Mouse (Mus musculus) natural killer cell, adult 2 months (primary cell): Measurements from ENCODE around the gene Igtp.
"Not testable (repeated sequence)": the region's sequence is repeated elsewhere in the genome, so short reads cannot be mapped to it uniquely, and the experiment has no call there.

Experiments used
- DNase-seq, 2 experiments: peaks; one replicate each; pipeline ENCODE4 v3.0.0; 2022; ENCODE audit warnings: low spot score in 2 of 2

Igtp gene

GRCm38 (mm10) chr11:58213673-58214342, 14.5 kb downstream of the Igtp start:
- DNase-seq = no peak

GRCm38 (mm10) chr11:58214391-58215048, 15.2 kb downstream of the Igtp start:
- peak; percentile 80 to 86 for DNase-seq

- not testable (repeated sequence) for DNase-seq
Observed at GRCm38 (mm10) chr11:58215049-58215430, 15.7 kb downstream of the Igtp start.

- DNase-seq = no peak
Observed at GRCm38 (mm10) chr11:58215814-58216213, 16.5 kb downstream of the Igtp start.

- DNase-seq = no peak
Observed at GRCm38 (mm10) chr11:58216823-58217222, 17.5 kb downstream of the Igtp start.

- no peak for DNase-seq
Observed at GRCm38 (mm10) chr11:58223751-58224150, 24.4 kb downstream of the Igtp start.

- peak; percentile 66 to 69 for DNase-seq
Observed at GRCm38 (mm10) chr11:58224313-58224712, 25.0 kb downstream of the Igtp start.

GRCm38 (mm10) chr11:58224872-58225271, 25.5 kb downstream of the Igtp start:
- not testable (repeated sequence) for DNase-seq

- peak; percentile 60 to 70 for DNase-seq
Observed at GRCm38 (mm10) chr11:58225655-58226054, 26.3 kb downstream of the Igtp start.

- DNase-seq = no peak
Observed at GRCm38 (mm10) chr11:58226425-58226824, 27.1 kb downstream of the Igtp start.

GRCm38 (mm10) chr11:58228021-58228420, 28.7 kb downstream of the Igtp start:
- not testable (repeated sequence) for DNase-seq

GRCm38 (mm10) chr11:58230396-58230910, 31.1 kb downstream of the Igtp start:
- no peak for DNase-seq

- no peak for DNase-seq
Observed at GRCm38 (mm10) chr11:58231156-58231555, 31.8 kb downstream of the Igtp start.

- not testable (repeated sequence) for DNase-seq
Observed at GRCm38 (mm10) chr11:58234551-58234950, 35.2 kb downstream of the Igtp start.

- DNase-seq = peak; percentile 60 to 65
Observed at GRCm38 (mm10) chr11:58235152-58235551, 35.8 kb downstream of the Igtp start.

GRCm38 (mm10) chr11:58238840-58239791, 39.8 kb downstream of the Igtp start:
- DNase-seq = peak; percentile 63 to 77

GRCm38 (mm10) chr11:58247294-58247693, 47.9 kb downstream of the Igtp start:
- no peak for DNase-seq

- DNase-seq = no peak
Observed at GRCm38 (mm10) chr11:58249203-58249981, 50.0 kb downstream of the Igtp start.

GRCm38 (mm10) chr11:58250550-58250949, 51.2 kb downstream of the Igtp start:
- DNase-seq = no peak

- no peak for DNase-seq
Observed at GRCm38 (mm10) chr11:58254411-58254810, 55.1 kb downstream of the Igtp start.
